23 mouse cellular contexts compared by ENCODE assay signal in the genomic region with DNA sequence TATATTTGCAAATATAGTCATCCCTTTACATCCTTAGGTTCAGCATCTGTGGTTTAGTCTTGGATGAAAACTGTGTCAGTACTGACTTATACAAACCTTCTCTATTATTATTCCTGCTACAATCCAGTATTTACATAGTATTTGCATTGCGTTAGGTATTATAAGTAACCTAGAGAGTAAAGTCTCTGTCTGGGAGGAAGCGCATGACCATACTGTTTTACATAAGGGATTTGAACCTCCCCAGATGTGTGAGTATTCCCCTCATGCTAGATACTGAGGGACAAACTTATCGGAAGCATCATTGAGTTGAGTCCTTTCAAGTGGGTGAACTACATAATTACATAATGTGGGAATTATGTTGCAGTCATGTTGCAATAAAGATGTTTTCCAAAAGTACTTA. TPM values are rescaled to one million over a fixed set of nuclear protein-coding genes. Genes with fewer than 3 reads are reported as not detected.
"Had no signal": no experiment of that assay in that cellular context is flagged by ENCODE, and none has a peak within 500 bp of the region (broad histone marks: within the 10 kb centered on the region; RNA-seq: fewer than 3 reads in every experiment).

No protein-coding gene starts in this region.

- H3K9me3 ChIP-seq: neural tube, embryonic 13.5 days; neural tube, embryonic 15.5 days; stomach, embryonic 15.5 days had no signal

- H3K27ac ChIP-seq: neural tube, embryonic 13.5 days; neural tube, embryonic 15.5 days; stomach, embryonic 15.5 days; stomach, postnatal 0 days had no signal

- H3K4me2 ChIP-seq: neural tube, embryonic 13.5 days; neural tube, embryonic 15.5 days; stomach, embryonic 15.5 days had no signal

- H3K36me3 ChIP-seq: neural tube, embryonic 13.5 days; neural tube, embryonic 15.5 days; stomach, embryonic 15.5 days had no signal

- H3K4me1 ChIP-seq: neural tube, embryonic 13.5 days; neural tube, embryonic 15.5 days; stomach, embryonic 15.5 days had no signal

- H3K9ac ChIP-seq: neural tube, embryonic 13.5 days; neural tube, embryonic 15.5 days; stomach, embryonic 15.5 days had no signal

- DNase-seq: retina, postnatal 1 day; right cerebral cortex, adult 18-20 months; right cerebral cortex, postnatal 14 days; right cerebral cortex, postnatal 25 days; right cerebral cortex, postnatal 4 days; spleen, adult 18-20 months; thymus, adult 18-20 months; thymus, adult 2 months; thymus, postnatal 14 days; thymus, postnatal 25 days; thymus, postnatal 36 days; thymus, postnatal 4 days had no signal

- H3K27me3 ChIP-seq: neural tube, embryonic 13.5 days; neural tube, embryonic 15.5 days; stomach, embryonic 15.5 days had no signal

- H3K4me3 ChIP-seq: neural tube, embryonic 13.5 days; neural tube, embryonic 15.5 days; stomach, embryonic 15.5 days had no signal

RNA-seq across cellular contexts. Expression of a gene that starts 14.3 kb away (rescaled TPM):
- total RNA-seq: neutrophil, adult 5-6 weeks had no signal
- polyA plus RNA-seq: neural tube, embryonic 13.5 days; neural tube, embryonic 14.5 days; neural tube, embryonic 15.5 days; small intestine, adult 2 months; spleen, adult 2 months; stomach, embryonic 14.5 days; stomach, embryonic 15.5 days; stomach, embryonic 16.5 days; stomach, postnatal 0 days; thymus, adult 2 months; urinary bladder, adult 2 months had no signal
